Mouse (Mus musculus) ES-E14 (cell line): Measurements from ENCODE around the gene Wdr78.

Experiments
- CHD2 ChIP-seq: IDR thresholded peaks from 2 replicates; pipeline ENCODE4 v1.6.1; 2014; ENCODE audit warnings: mild to moderate bottlenecking, low read depth, low read length, inconsistent platforms
- HCFC1 ChIP-seq: IDR thresholded peaks from 2 replicates; pipeline ENCODE4 v1.6.1; 2012; ENCODE audit warnings: low read length, inconsistent platforms, borderline replicate concordance; ENCODE audit not compliant: insufficient read depth
- ZNF384 ChIP-seq: IDR thresholded peaks from 2 replicates; pipeline ENCODE4 v1.6.1; 2012; ENCODE audit warnings: low read depth, low read length, inconsistent platforms

DNA sequence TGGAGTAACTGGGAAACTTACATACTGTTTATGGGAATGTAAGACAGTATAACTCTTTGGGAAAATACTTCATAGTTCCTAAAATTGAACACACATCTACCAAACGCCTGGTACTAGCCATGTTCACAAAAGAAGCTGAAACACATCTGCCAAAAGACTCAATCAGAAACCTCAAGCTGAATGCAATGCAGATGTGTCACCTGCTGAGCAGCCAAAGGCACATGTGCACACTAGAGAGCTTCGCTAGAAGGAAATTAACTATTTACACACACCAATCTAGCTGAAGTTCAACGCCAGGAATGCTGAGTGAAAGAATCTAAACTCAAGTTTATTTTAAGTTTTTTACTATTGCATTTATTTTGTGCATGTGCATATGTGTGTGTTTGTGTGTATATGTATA lies 43.7 kb downstream of the Wdr78 start:
- TF ChIP-seq CHD2 (no peak), HCFC1 (no peak), ZNF384 (no peak)
